Mouse (Mus musculus) forebrain, embryonic 16.5 days (tissue): Measurements from ENCODE around the gene 1700007K13Rik. TPM values are rescaled to one million over a fixed set of nuclear protein-coding genes. Genes with fewer than 3 reads are reported as not detected.
A peak's percentile ranks its signal among the peaks of the same experiment; 100 is the strongest.
"Not testable (repeated sequence)": the region's sequence is repeated elsewhere in the genome, so short reads cannot be mapped to it uniquely, and the experiment has no call there.

Experiments used
- ATAC-seq: fragments of 200-750 bp; cut with Nextera tagmentation; 2 replicates; pipeline ENCODE4 v1.8.0; 2017; ENCODE audit warnings: mild to moderate bottlenecking, moderate library complexity
- H3K27ac ChIP-seq: fragments of 300-500 bp; sonication (generic); 2 replicates; pipeline ENCODE4 v1.5.1; 2014; ENCODE audit warnings: low read length, control low read depth
- H3K27me3 ChIP-seq: fragments of 300-500 bp; sonication (generic); replicated peaks from 2 replicates; pipeline ENCODE4 v1.6.1; 2014; ENCODE audit warnings: low read length; ENCODE audit not compliant: control insufficient read depth, insufficient read depth
- H3K36me3 ChIP-seq: fragments of 300-500 bp; sonication (generic); 2 replicates; pipeline ENCODE4 v1.6.1; 2014; ENCODE audit not compliant: control insufficient read depth, insufficient read depth
- H3K4me1 ChIP-seq: fragments of 300-500 bp; sonication (generic); replicated peaks from 2 replicates; pipeline ENCODE4 v1.6.1; 2014; ENCODE audit warnings: low read length; ENCODE audit not compliant: control insufficient read depth, insufficient read depth
- H3K4me2 ChIP-seq: fragments of 300-500 bp; sonication (generic); 2 replicates; pipeline ENCODE4 v1.6.1; 2014; ENCODE audit warnings: mild to moderate bottlenecking, low read length, control low read depth
- H3K4me3 ChIP-seq: fragments of 300-500 bp; sonication (generic); replicated peaks from 2 replicates; pipeline ENCODE4 v1.5.1; 2014; ENCODE audit warnings: mild to moderate bottlenecking, low read length, control low read depth
- H3K9ac ChIP-seq: fragments of 300-500 bp; sonication (generic); replicated peaks from 2 replicates; pipeline ENCODE4 v1.6.1; 2014; ENCODE audit warnings: low read depth, low read length, control low read depth
- H3K9me3 ChIP-seq: fragments of 300-500 bp; sonication (generic); 2 replicates; pipeline ENCODE4 v1.6.1; 2016; ENCODE audit warnings: low read length; ENCODE audit not compliant: control insufficient read depth
- WGBS: fragments of 180-500 bp; shearing (Covaris S2); extraction: QIAGEN DNeasy Blood & Tissue Kit; methylation state at CpG from one replicate; pipeline ENCODE4 v1.1.7; 2014; 5-methylcytosine and 5-hydroxymethylcytosine counted together
- polyA plus RNA-seq: library from polyadenylated mRNA; unstranded; fragments of >200 nt; fragmentation: Nextera tagmentation; extraction: Ambion mirVana; gene quantifications from 2 replicates; pipeline ENCODE4 v1.2.1, GENCODE M21; 2015

1700007K13Rik gene
- 1.0 and 1.2 TPM in 2 replicates for polyA plus RNA-seq

- ATAC-seq: peak; percentile 51; the same call in 1 of the 2 replicates
- Histone ChIP-seq H3K36me3 (peaks cover 15% of the 10 kb centered on the region), H3K9me3 (no peaks in the 10 kb centered on the region), H3K9ac (no peak within 1 kb of the TSS; the same call in 1 of the 2 replicates), H3K4me1 (peaks cover 17% of the 10 kb centered on the region), H3K4me2 (peak within 1 kb of the TSS; percentile 49), H3K4me3 (peak within 1 kb of the TSS; percentile 23), H3K27me3 (no peaks in the 10 kb centered on the region), H3K27ac (no peak within 1 kb of the TSS)
- WGBS: 6% methylated on average over 25 of the region's 25 CpGs
Observed at GRCm38 (mm10) chr2:28465836-28466518, at the start of gene 1700007K13Rik. 1700007K13Rik (minus strand) TSS chr2:28466332.

- no peak for ATAC-seq
- peak overlapping the region; percentile 67 for H3K4me3 ChIP-seq
- peak overlapping the region; percentile 84 for H3K27ac ChIP-seq
- 0 out of 2 replicates have a peak, but pooled peaks cover 2% of the 10 kb centered on the region for H3K27me3 ChIP-seq
- H3K36me3 ChIP-seq: no peaks in the 10 kb centered on the region
- peaks cover 53% of the 10 kb centered on the region for H3K4me1 ChIP-seq
- peak overlapping the region; percentile 86 for H3K9ac ChIP-seq
- no peaks in the 10 kb centered on the region for H3K9me3 ChIP-seq
- 11% methylated on average over 5 of the region's 5 CpGs for WGBS
- H3K4me2 ChIP-seq: peak overlapping the region; percentile 89
Observed at GRCm38 (mm10) chr2:28514489-28514888, 48.4 kb upstream of the 1700007K13Rik start.

GRCm38 (mm10) chr2:28513431-28514370 lies 47.6 kb upstream of the 1700007K13Rik start:
- 4% methylated on average over 47 of the region's 47 CpGs for WGBS
- ATAC-seq: peak; percentile 39
- Histone ChIP-seq H3K36me3 (no peaks in the 10 kb centered on the region), H3K27ac (peak overlapping the region; percentile 84), H3K27me3 (0 out of 2 replicates have a peak, but pooled peaks cover 2% of the 10 kb centered on the region), H3K9ac (peak overlapping the region; percentile 86), H3K4me1 (peaks cover 49% of the 10 kb centered on the region), H3K4me3 (peak overlapping the region; percentile 67), H3K9me3 (no peaks in the 10 kb centered on the region), H3K4me2 (peak overlapping the region; percentile 89)

- Histone ChIP-seq H3K4me1 (peaks cover 41% of the 10 kb centered on the region), H3K9ac (peak within 1 kb of the TSS; percentile 86), H3K4me3 (peak within 1 kb of the TSS; percentile 67), H3K27me3 (0 out of 2 replicates have a peak, but pooled peaks cover 2% of the 10 kb centered on the region), H3K36me3 (no peaks in the 10 kb centered on the region), H3K4me2 (peak within 1 kb of the TSS; percentile 89), H3K9me3 (no peaks in the 10 kb centered on the region), H3K27ac (peak within 1 kb of the TSS; percentile 84)
- peak; percentile 65 for ATAC-seq
- WGBS: under 1% methylated on average over 63 of the region's 71 CpGs
Observed at GRCm38 (mm10) chr2:28512798-28513401, 46.8 kb upstream of the 1700007K13Rik start, which contains the start of gene Ralgds. Ralgds (plus strand) TSS chr2:28513125.

GRCm38 (mm10) chr2:28511600-28511999 lies 45.5 kb upstream of the 1700007K13Rik start:
- H3K9ac ChIP-seq, H3K27ac ChIP-seq, H3K4me3 ChIP-seq, H3K4me2 ChIP-seq, H3K9me3 ChIP-seq, H3K27me3 ChIP-seq, H3K36me3 ChIP-seq, ATAC-seq: not testable (repeated sequence)
- 55% methylated on average over 5 of the region's 5 CpGs for WGBS
- peaks cover 30% of the 10 kb centered on the region for H3K4me1 ChIP-seq

- WGBS: 84% methylated on average over 6 of the region's 6 CpGs
- H3K9me3 ChIP-seq: no peaks in the 10 kb centered on the region
- H3K9ac ChIP-seq: no peak overlapping the region
- H3K27me3 ChIP-seq: 0 out of 2 replicates have a peak, but pooled peaks cover 2% of the 10 kb centered on the region
- no peak overlapping the region for H3K4me3 ChIP-seq
- no peaks in the 10 kb centered on the region for H3K4me1 ChIP-seq
- H3K27ac ChIP-seq: no peak overlapping the region
- no peak for ATAC-seq
- no peak overlapping the region for H3K4me2 ChIP-seq
- H3K36me3 ChIP-seq: no peaks in the 10 kb centered on the region
Observed at GRCm38 (mm10) chr2:28506291-28506690, 40.2 kb upstream of the 1700007K13Rik start.

GRCm38 (mm10) chr2:28505795-28506194 lies 39.7 kb upstream of the 1700007K13Rik start, which contains the start of gene Gm10134:
Gm10134 (plus strand) TSS chr2:28506095.
- no peaks in the 10 kb centered on the region for H3K36me3 ChIP-seq
- H3K4me2 ChIP-seq: no peak within 1 kb of the TSS

GRCm38 (mm10) chr2:28504676-28505075 lies 38.5 kb upstream of the 1700007K13Rik start:
- Histone ChIP-seq H3K4me3 (no peak overlapping the region), H3K36me3 (no peaks in the 10 kb centered on the region), H3K9me3 (no peaks in the 10 kb centered on the region), H3K4me2 (no peak overlapping the region), H3K4me1 (no peaks in the 10 kb centered on the region), H3K27ac (no peak overlapping the region), H3K27me3 (no peaks in the 10 kb centered on the region), H3K9ac (no peak overlapping the region)
- WGBS: 92% methylated on average over 13 of the region's 13 CpGs
- no peak for ATAC-seq

More at GRCm38 (mm10) chr2:28505795-28506194, 39.7 kb upstream of the 1700007K13Rik start, which contains the start of gene Gm10134:
- Histone ChIP-seq H3K27me3 (0 out of 2 replicates have a peak, but pooled peaks cover 2% of the 10 kb centered on the region), H3K4me1 (no peaks in the 10 kb centered on the region), H3K4me3 (no peak within 1 kb of the TSS), H3K9ac (no peak within 1 kb of the TSS), H3K27ac (no peak within 1 kb of the TSS), H3K9me3 (no peaks in the 10 kb centered on the region)
- WGBS: 80% methylated on average over 3 of the region's 3 CpGs
- no peak for ATAC-seq
